Mouse (Mus musculus) cerebellum, adult 2 months (tissue): Measurements from ENCODE around the gene Atf6b. TPM values are rescaled to one million over a fixed set of nuclear protein-coding genes. Genes with fewer than 3 reads are reported as not detected.

Source experiments
- DNase-seq, 2 experiments: peaks; one replicate each; pipeline ENCODE4 v3.0.0; 2021
- H3K27ac ChIP-seq: fragments of 200-500 bp; 2 replicates; pipeline ENCODE4 v1.5.1; 2012; ENCODE audit warnings: low read length, control low read depth, inconsistent platforms; ENCODE audit not compliant: insufficient read depth
- H3K27me3 ChIP-seq: fragments of 200-500 bp; 2 replicates; pipeline ENCODE4 v1.6.1; 2012; ENCODE audit warnings: inconsistent platforms, mild to moderate bottlenecking, low read length, moderate library complexity; ENCODE audit not compliant: control insufficient read depth, insufficient read depth
- H3K4me1 ChIP-seq: fragments of 200-500 bp; 2 replicates; pipeline ENCODE4 v1.6.1; 2011; ENCODE audit warnings: low read length; ENCODE audit not compliant: control insufficient read depth, insufficient read depth
- H3K4me3 ChIP-seq: fragments of 200-500 bp; replicated peaks from 2 replicates; pipeline ENCODE3; 2011; ENCODE audit warnings: mild to moderate bottlenecking, low read depth, low read length, control low read depth; ENCODE audit not compliant: insufficient read depth
- CTCF ChIP-seq: fragments of 200-500 bp; IDR thresholded peaks from 2 replicates; pipeline ENCODE4 v1.5.1; 2011; ENCODE audit warnings: low read depth, mild to moderate bottlenecking, control low read depth, low read length, moderate library complexity, borderline replicate concordance; ENCODE audit not compliant: insufficient read depth
- POLR2A ChIP-seq: fragments of 200-500 bp; IDR thresholded peaks from 2 replicates; pipeline ENCODE4 v1.6.1; 2011; ENCODE audit warnings: low read length, control low read depth, borderline replicate concordance; ENCODE audit not compliant: insufficient read depth
- WGBS: fragments of 180-500 bp; shearing (Covaris S2); methylation state at CpG from one replicate; pipeline ENCODE4 v1.1.7; 2018; 5-methylcytosine and 5-hydroxymethylcytosine counted together
- polyA plus RNA-seq: library from polyadenylated mRNA; depleted of rRNA; stranded (reverse); fragments of >200 nt; gene quantifications from 2 replicates; pipeline ENCODE4 v1.2.3, GENCODE M21; 2012

The Atf6b gene
- polyA plus RNA-seq, 1 experiment, result 61.4 TPM

DNA sequence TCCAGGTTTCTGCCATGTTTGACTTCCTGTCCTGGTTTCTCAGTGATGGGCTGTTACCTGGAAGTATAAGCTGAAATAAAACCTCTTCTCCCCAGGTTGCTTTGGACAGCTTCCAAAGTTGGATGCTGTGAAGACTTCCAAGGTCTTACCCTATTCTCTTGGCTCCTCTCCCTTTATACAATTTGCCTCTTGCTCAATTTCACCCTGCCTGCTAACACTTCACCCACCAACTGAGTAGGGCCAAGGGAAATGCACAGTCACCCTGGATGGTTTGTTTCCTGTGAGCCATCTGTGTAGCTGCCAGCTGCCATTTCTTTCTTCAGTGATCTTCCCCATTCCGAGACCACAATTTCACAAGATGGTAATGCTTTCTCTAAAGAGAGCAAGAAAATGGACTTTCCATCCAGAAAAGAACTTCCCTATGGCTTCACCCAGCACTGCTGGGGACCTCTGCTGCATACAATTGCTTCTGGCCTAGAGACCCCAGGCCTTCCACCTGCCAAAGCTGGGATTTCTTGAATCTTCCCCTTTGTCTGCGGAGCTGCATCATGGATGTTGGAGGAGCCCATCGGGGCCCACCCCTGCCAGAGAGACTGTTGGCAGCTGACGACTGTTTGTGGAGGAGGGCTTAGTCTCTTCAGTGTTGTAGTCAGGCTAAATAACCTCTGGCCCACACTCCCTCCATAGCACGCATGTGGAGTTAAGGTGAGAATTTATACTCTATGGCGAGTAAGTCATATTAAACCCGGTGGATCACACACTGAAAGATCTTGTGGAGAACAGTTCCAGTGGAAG, 7.3 kb upstream of the Atf6b start:
- H3K4me3 ChIP-seq, result no peak overlapping the region
- H3K27ac ChIP-seq, result peak overlapping the region; percentile 98
- DNase-seq, result peak; percentile 44 to 52
- peaks cover 54% of the 10 kb centered on the region for H3K4me1 ChIP-seq
- no peaks in the 10 kb centered on the region for H3K27me3 ChIP-seq
- TF ChIP-seq CTCF, result no peak
- no peak for TF ChIP-seq POLR2A
- 51% methylated on average over 7 of the region's 7 CpGs for WGBS

DNA sequence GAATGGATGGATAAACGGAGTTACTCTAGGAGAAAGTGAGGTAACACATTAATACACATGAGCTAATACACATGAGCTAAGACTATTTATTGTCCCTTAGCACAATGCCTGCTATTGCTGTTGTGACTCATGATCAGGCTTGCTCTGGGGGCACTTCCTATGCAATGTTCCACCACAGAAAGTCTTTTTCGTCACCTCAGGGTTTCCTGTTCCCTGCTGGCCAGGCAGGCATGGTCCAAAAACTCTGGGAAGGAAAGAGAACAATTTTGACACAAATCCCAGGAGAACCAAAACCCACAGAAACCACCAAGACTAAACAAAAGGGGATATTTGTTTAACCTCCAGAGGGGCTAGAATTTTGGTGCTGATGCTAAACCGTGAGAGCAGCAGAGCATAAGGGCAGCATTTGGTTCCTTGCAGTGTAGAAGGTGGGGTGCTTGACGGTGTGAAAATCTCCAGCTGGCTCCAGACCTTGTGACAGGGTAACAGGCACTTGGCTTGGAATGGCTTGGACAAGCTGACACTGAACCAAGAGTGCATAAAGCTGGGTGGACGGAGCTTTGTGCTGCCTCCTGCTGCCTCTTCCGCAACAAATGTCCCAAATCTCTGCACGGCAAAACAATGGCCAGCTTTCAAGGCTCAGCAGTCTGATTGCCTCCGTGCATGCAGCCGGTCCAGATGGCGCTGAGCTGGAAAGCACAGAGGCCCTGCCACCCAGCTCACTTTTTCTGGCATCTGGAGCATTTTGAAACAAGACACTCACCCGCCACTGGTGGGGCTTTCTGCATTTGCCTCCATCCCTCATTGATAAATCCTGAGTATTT, 6.0 kb upstream of the Atf6b start:
- peak overlapping the region; percentile 98 for H3K27ac ChIP-seq
- peak; percentile 88 to 97 for DNase-seq
- H3K4me3 ChIP-seq, result peak overlapping the region; percentile 25
- peak; percentile 57; the same call in 1 of the 2 replicates for TF ChIP-seq POLR2A
- peak; percentile 49; the same call in 1 of the 2 replicates for TF ChIP-seq CTCF
- WGBS, result 2% methylated on average over 11 of the region's 11 CpGs
- H3K4me1 ChIP-seq, result peaks cover 49% of the 10 kb centered on the region
- H3K27me3 ChIP-seq, result no peaks in the 10 kb centered on the region

DNA sequence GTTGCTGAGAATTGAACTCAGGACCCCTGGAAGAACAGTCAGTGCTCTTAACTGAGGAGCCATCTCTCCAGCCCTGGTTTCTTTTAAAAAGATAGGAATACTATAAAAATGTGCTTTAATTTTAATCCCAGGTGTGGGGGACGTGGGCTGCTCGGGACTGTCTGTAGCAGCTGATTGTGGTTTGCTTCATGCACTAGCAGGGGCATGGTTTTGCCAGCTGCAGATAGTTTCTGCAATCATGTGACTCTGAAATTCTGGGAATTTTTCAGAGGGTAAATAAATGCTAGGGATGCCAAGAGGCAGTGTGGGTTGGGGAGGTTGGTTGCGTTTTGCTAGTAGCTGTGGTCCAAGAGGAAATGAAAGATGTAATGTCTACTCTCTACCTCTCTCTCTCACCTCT, 5.0 kb upstream of the Atf6b start:
- TF ChIP-seq CTCF, result no peak
- no peak for TF ChIP-seq POLR2A
- 69% methylated on average over 3 of the region's 3 CpGs for WGBS

DNA sequence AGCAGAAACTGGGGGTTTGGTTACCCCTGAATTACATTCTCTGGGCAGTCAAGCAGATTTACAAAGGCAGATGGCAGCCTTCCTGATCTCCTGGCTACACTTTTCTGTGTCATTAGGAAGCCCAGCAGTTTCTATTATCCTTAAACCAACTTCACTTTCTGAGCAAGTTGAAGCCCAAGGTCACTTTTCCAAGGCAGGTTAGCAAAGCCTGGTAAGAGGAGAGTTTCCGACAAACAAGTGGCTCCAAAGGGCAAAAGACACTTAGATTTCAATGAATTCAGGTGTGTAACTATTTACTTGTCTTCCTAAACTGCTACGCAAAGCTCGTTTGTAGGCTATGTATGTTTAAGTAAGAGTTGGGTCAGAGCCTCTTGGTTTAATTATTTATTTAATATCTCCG, 3.6 kb upstream of the Atf6b start:
- no peaks in the 10 kb centered on the region for H3K27me3 ChIP-seq
- TF ChIP-seq POLR2A, result no peak
- no peak for TF ChIP-seq CTCF
- peaks cover 43% of the 10 kb centered on the region for H3K4me1 ChIP-seq
- WGBS, result 75% methylated on average over 4 of the region's 4 CpGs
- peak overlapping the region; percentile 17; the same call in 1 of the 2 replicates for H3K27ac ChIP-seq
- peak in 1 of 2 experiments; percentile 23 for DNase-seq
- H3K4me3 ChIP-seq, result no peak overlapping the region

More for the DNA sequence above, 5.0 kb upstream of the Atf6b start:
- no peaks in the 10 kb centered on the region for H3K27me3 ChIP-seq
- DNase-seq, result peak; percentile 16 to 28
- H3K4me3 ChIP-seq, result no peak overlapping the region
- peak overlapping the region; percentile 76 for H3K27ac ChIP-seq
- H3K4me1 ChIP-seq, result peaks cover 49% of the 10 kb centered on the region

DNA sequence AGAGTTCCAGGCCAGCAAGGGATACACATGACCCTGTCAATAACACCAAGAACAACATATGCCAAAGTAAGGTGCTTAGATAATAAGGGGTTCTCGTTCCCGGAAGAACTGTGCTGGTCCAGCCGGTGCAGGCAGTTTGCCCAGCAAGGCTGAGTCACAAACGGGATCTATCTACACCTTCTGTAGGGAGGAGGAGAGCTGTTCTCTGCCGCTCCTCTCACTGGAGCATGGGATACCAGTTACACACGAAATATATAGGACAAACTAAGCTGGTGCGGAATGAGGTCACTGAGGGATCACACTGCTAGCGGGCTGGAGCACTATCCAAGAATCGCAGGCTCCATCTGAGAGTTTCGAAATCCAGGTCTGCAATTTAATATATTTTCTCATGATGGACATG, 3.0 kb upstream of the Atf6b start:
- Histone ChIP-seq H3K27ac (peak overlapping the region; percentile 75; the same call in 1 of the 2 replicates), H3K27me3 (no peaks in the 10 kb centered on the region), H3K4me1 (peaks cover 43% of the 10 kb centered on the region), H3K4me3 (peak overlapping the region; percentile 38)
- peak; percentile 81 to 90 for DNase-seq
- 18% methylated on average over 10 of the region's 10 CpGs for WGBS
- TF ChIP-seq CTCF, result no peak
- peak; percentile 35; the same call in 1 of the 2 replicates for TF ChIP-seq POLR2A

GRCm38 (mm10) chr17:34644608-34645007, 2.3 kb upstream of the Atf6b start, which contains the start of gene Fkbpl:
Gene Fkbpl, plus strand, starts transcription at chr17:34644764.
- peaks cover 37% of the 10 kb centered on the region for H3K4me1 ChIP-seq
- H3K27ac ChIP-seq, result peak within 1 kb of the TSS; percentile 75; the same call in 1 of the 2 replicates
- TF ChIP-seq POLR2A (peak; percentile 49; the same call in 1 of the 2 replicates), CTCF (no peak)
- under 1% methylated on average over 16 of the region's 16 CpGs for WGBS
- peak within 1 kb of the TSS; percentile 99 for H3K4me3 ChIP-seq
- H3K27me3 ChIP-seq, result no peaks in the 10 kb centered on the region
- DNase-seq, result peak; percentile 98

DNA sequence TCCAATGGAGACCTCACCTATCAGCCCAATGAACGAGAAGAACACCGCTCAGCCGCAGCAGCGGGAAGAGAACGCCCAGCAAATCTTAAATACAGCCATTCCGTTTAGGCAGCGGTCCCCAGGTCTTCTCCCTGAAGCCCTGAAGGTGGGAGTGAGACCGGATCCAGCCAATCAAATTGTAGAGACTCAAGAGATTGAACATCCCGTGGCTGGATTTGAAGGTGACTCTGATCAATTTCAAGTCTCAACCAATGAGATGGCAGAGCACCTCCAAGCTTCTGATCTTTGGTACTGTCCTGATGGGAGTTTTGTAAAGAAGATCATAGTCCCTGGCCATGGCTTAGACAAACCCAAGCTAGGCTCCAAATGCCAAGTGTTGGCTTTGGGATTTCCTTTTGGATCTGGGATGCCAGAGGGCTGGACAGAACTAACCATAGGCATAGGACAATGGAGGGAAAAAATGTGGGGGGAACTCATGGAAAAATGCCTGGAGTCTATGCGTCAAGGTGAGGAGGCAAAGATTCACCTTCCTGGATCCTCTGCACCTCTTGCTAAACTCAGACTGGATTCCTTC, 1.6 kb upstream of the Atf6b start:
- Histone ChIP-seq H3K27ac (no peak overlapping the region; the same call in 1 of the 2 replicates), H3K27me3 (no peaks in the 10 kb centered on the region), H3K4me1 (peaks cover 31% of the 10 kb centered on the region), H3K4me3 (peak overlapping the region; percentile 99)
- TF ChIP-seq POLR2A (no peak), CTCF (no peak)
- 37% methylated on average over 10 of the region's 10 CpGs for WGBS
- peak; percentile 19 to 31 for DNase-seq
